Mouse (Mus musculus) layer of hippocampus, adult 11-12 months (tissue): Measurements from ENCODE around the gene Gfy.
A peak's percentile ranks its signal among the peaks of the same experiment; 100 is the strongest.

Source experiments
- DNase-seq: peaks from one replicate; pipeline ENCODE4 v3.0.0; 2022; ENCODE audit warnings: low spot score

Gene Gfy

DNA sequence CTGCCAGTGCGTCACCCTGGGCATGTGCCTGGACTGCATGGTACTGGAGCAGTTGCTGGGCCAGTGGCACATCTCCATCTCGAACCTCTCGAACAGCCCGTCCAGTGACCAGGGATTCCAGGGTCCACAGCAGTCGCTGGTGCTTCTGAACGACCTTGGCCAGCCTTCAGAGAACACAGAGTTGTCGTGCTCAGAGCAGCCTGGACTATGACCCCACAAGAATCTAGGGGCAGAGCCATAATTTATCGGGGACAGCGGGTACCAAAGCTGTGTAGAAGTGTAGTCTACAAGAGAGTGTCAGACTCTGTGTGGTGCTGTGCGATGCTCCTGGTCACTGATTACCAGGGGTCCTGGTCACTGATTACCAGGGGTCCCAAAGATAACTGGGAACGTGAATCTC, 31.5 kb downstream of the Gfy start:
- no peak for DNase-seq

DNA sequence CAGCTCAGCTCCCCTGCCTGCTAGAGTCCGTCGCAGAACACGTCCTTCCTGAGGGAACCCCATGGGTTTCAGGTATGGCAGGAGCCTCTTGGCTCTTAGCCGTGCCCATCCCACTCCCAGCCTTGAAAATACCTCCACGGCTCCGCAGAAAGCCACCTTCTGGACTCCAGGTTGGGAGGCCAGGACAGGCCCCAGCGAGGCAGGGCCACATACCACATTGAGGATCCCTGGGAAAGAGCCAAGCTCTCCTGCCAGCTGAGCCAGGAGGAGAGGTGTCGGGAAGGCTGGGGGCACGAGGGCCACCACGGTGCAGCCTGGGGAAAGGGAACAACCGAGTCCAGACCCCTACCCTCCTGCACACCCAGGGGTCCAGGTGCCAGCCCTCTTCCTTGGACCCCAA, 32.1 kb downstream of the Gfy start:
- DNase-seq = no peak

DNA sequence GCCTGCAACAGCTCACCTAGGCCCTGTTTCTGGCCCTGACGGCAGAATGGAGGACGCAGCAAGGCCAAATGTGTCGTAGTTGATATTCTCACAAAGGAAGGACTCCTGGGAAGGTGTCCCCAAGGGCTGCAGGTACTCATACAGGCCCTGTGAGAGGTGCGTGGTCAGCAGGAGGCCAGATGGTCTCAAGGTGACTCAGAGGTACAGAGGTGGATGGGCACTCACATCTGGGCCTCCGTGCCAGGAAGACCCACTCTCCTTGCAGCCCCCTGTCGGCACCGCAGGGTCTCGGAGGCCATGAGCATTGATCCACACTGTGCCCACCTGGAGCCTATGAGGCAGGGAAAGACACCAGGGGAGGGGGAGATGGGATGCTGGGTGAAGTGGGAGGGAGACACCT, 33.9 kb downstream of the Gfy start:
- no peak for DNase-seq

DNA sequence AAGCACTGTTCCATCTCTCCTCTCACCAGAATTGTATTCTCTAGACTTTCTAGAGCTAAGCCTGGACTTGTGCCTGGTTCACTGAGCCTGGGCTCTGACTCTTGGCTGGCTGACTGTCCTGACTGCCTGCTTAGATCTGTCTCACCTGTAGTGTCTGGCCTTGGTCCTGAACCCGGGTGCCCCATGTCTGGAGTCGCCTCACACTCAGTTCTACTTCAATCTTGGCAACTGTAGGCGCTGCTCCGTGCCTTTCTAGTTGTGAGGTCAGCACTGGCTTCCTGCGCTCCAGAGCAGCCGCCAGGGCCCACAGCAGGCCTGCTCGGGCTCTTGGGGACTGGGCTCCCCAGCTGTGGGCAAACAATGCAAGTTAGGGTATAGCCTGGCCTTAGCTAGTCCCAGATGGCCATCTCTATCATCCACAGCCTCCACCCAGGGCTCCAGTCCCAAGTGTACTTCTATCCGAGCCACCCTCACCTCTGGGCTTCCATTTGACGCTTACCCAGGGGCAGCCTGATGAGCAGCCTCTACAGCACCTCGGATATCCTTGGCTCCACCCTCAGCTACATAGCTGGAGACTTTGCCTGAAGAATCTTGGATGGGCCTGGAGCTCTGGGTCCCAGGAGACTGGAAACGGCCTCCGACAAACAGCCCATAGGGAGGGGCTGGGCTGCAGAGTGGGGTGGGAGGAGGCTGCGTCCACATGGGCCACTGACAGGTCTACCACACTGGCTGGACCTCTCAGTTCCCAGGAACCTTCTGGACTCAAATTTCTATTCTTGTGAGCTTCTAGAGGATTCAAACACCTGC, 34.8 kb downstream of the Gfy start:
- no peak for DNase-seq

DNA sequence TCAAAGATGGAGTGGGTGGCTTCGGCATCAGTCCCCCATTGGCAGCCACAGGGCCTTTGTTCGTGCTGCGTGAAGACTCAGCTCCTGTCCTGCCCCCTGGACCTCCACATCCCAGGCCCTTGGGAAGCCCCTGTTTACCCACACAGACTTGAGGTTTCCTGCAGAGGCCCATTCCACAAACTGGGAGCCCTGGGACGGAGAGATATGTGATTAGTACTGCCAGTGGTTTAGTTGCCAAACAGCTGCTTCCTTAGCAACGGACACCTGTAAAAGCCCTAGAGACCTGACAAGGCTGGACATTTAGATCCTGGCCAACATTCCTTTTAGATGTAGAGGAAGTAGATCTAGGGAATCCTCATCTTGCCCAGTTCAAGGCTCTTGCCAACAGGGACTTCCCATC, 37.5 kb downstream of the Gfy start:
- DNase-seq = no peak

DNA sequence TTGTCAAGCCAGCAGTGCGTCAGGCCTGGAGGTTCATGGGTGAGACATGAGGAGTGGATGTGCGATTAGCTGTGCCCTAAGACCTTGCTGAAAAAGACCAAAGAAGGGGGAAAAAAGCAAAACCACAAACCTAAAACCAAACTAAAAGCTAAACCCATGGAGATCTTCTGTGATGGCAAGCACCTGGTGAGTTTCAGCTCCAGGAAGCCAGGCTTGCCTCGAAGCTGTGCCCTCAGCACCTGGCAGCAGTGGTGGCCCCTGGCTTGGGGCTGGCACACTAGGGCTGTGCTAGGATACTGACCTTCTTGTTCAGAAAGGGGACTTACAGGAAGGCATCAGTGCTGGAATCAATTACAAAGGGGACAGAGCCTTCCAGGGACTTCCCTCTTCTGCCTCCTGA, 38.0 kb downstream of the Gfy start:
- DNase-seq = no peak

DNA sequence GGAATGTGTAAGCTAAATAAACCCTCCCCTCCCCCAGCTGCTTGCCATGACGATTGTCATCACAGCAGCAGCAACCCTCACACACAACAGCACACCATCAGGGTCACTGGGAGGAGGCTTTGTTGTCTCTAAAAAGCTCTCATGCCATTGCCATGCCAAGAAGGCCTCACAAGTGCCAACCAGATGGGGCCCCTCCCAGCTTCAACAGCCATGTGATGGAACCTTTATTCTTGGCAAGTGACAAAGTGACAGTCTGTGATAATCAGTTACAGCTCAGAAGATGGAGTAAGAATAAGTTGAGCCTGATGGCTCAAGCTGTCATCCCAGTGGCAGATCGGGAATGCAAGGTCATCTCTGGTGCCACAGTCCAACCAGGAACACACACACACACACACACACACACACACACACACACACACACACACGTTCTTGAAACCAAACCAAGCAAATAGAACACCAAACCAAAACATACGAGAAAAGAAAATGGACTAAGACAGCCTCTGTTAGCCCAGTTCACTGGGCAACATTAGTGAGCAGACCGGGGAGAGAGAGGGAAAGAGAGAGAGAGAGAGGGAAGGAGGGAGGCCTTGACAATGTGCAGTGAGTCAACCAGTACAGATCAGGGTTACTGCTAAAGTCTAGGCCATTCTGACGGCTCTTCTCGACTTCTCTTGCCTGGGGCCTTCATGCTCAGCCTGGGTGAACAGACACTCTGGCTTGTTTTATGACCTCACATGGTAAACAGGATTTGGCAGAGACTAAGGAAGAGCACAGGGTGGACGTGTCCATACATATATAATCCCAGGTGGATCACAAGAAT, 39.3 kb downstream of the Gfy start:
- no peak for DNase-seq

DNA sequence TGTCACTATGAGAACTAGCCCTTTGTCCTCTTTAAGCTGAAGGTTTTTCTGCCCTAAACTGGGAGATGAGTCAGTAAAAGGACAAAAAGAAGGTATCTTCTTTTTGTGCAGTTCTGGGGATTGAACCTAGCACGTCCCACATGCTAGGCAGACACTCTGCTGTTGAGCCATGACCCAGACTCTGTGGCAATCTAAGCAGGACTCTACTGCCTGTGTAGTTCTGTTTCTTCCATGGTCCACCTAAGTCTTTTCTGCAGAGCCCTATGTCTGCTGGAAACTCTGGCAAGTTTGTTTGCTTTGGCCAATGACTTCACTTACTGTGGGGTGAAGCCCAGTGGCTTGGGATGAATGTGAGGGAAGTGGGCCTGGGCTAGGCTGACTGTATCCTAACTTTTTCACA, 41.0 kb downstream of the Gfy start:
- DNase-seq = no peak

DNA sequence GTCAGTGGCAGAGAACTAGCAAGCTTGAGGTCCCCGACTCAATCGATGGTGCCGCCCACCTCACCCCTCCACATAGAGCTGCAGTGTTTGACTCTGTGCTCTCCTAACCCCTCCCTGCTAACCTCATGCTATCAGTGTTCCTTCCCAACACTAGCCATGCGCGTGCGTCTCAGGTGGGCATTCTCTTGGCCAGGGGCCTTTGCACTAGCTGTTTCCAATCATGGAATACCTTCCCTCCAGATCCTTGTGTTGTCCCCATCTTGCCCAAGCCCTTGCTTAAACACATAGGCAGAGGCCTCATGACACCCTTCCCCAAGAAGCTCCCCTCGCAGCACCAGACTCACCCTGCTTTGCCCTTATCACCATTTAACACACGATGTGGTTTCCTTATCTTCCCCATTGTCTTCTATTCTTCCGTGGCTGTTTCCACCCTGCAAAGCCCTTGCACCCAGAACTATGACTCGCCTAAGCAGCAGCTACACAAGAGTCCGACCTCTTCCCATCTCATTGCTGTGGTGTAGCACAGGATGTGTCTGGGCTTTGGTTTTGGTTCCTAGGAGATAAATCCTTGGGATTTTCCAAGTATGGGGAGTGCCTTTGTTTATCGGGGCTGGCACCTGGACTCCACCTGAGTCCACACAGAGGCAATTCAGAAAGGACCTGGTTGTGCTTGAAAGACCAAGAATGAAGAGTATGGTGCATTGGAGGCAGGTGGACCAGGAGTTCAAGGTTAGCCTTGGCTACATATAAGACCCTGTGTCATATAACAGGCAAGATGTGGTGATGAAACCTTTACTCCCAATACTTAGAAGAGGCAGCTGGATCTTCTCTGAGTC, 42.0 kb downstream of the Gfy start:
- no peak for DNase-seq

DNA sequence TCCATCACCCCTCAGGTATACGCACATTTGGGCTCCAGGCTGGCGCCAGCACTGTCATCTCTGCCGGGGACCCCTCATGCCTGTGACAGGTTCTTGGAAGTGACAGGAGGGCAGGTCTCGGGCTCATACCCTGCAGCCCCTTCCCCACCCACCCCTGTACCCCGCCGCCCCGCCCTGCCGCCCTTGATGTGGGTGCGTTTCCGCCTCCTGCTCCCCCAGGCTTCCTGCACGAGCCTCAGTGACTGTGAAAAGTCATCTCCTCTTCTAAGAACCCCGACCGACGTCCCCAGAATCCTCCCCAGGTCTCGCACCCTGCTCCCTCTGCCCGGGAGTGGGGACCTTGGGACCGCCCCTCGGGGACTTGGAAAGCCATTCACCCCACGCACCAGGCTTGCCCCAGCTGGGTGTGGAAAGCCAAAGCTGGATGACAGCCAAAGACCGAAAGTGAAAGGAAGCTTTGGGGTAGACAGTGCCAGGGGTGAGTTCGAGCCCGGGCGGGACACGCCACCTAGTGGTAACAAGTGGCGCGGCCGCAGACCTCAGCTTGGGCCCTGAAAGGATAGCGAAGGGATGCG, 43.3 kb downstream of the Gfy start, which contains the start of the genes Gm45713 and Flt3l:
TSS of gene Gm45713 (minus strand) at position 239 of the 575 bp plus-strand sequence.
TSS of gene Flt3l (minus strand) at position 440 of the 575 bp plus-strand sequence.
- DNase-seq = peak; percentile 91

DNA sequence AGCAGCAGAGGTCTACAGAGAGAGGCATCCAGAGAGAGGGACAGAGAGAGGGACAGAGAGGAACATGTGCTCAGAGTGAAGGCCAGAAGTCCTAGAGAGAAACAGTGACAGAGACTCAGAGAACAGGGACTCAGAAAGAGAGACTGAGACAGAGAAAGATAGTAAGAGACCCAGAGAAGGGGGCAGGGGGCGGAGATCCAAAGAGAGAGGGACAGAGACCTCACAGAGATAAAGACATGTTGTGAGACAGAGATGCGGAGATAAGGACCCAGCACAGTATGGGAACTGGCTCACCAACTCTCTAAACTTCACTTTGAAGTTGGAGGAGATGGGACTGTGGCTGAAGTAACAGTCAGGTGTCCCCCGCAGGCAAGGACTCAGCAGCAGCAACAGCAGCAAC, 44.0 kb downstream of the Gfy start:
- DNase-seq = no peak

DNA sequence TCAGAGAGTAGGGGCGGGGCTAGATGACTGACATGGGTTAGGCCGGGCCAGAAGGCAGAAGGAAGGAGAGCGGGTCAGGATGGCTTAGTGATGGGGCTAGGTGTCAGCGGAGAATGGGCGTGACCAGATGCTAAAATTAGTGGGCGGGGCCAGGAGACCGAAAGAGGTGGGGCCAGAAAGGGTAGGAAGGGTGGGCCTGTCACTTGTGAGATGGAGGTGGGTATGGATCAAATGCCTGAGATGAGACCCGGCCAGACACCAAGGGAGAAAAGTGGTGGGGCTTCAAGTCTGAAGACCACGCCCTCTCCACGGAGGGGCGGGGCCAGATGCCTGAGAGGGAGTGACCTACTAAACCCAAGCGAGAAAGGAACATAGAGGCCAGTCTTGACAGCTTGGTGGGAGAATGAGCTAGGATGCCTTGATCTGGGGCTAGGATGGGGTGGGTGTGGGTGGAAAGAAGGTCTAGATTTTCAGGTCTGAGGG, 44.8 kb downstream of the Gfy start:
- DNase-seq = no peak

DNA sequence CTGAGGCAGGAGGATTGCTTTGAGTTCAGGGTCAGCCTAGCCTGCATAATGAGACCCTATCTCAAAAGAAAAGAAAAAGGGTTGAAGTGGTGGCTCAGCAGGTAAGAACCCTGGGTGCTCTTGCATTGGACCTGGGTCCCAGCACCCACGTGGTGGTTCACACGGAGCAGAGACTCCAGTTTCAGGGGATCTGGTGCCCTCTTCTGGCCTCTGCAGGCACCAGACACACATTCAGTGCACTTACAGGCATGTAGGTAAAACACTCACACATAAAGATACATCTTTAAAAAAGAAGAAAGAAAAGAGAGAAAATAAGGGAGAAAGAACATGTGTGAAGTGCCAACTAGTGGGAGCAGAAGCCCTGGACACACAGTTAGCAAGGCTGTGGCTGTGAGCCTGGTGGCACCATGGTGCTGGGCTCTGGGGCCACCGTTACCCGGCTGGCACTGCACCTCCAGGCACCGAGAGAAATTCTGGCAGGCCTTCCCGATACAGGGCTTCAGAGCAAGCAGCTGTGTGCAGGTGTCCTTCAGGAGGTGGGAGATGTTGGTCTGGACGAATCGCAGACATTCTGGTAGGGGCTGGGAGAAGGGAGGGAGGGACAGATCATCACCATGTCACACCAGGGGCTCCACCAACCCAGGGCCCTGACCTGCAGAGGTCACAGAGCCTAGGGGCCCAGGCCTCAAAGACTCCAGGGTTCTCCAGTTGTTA, 45.8 kb downstream of the Gfy start:
- no peak for DNase-seq

DNA sequence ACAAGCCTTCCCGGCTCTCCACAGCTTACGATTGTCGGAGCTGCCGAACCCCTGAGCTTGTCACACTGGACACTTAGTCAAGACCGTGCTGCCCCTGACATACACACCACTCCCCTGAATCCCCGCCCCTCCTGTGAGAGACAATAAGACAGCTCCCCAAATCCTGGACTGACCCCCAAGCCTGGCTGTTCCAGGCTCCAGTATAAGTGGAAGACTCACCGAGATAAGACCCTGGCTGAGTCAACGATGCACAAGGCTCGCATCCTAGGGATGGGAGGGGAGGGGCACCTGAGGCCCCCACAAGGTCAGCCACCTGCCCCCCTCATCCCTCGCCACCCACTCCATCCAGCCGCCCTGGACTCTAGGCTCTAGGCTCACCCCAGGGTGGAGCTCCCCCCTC, 47.5 kb downstream of the Gfy start:
- DNase-seq = no peak

DNA sequence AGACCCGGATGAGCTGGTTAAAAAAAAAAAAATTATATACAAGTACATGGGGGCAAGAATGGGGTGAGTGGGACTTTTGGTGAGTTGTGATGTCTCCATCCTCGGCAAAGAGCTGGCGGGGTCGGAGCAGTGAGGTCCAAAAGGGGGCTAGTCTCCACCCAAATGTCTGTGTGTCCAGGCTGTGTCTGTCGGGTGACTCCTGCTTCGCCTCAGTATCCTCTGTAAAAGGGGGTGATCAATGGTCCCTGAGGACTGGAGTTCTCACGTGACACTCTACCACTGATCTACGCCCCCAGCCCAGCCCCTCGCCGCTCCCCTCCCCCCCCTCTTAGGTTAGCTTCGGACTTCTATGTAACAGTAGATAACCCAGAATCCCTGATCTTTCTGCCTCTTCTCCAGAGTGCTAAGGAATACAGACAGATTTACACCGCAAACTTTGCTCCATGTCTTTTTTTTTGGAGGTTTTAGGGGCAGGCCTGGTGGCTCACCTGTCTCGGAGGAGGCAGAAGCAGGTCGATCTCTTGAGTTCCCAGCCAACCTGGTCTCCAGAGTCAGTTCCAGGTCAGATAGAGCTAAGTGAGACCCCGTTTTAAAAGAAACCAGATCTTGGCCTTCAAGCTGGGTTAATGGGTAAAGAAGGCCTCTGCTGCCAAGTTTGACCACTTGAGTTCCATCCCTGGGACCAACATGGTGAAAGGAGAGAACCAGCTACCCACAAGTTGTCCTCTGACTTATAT, 49.4 kb downstream of the Gfy start:
- no peak for DNase-seq

DNA sequence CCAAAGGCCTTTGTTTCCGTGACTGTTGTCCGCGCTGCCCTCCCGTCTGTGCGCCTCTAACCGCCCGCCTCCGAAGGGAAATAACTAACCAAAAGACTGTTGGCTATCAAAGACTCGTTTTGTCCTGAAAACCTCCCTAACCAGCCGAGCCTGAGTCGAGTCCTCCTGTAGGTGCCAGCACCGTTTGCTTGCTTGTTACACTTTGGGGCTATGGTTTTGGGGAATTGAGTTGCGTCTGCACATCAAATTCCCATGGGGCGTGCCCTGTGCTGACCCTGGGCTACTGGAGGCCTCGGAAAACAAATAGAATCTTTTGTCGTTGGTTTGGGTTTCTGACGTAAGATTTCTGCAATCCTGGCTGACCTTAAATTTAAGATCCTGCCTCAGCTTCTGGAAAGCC, 50.1 kb downstream of the Gfy start:
- DNase-seq = no peak

DNA sequence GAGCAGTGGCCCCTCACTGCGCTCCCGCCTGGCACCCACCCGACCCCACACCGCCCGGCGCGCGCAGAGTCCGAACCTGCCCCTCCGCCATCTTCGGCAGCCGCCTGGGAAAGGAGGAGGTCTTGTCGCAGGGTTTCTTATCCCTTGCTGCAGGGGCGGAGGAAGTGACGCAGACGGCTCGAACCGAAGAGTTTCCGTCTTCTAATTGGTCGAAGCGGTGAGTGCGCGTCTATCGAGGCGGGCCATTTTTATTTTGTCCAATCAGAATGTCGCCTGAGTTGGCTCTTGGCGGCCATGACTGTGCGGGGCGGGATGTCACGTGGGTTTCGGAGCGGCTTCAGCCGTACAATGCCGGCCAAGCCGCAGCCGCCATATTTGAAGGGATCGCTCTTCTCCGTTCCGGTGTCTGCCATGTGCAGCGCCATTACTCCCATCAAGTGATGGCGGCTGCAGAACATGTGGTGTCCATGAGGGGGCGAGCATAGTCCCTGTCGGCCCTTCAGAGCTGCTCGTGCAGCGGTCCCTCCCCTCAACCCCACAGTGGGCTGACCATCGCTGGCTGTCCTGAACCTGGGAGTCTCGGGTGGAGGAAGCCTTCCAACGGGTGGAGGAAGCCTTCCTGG, 50.6 kb downstream of the Gfy start, which contains the start of gene Rpl13a:
TSS of gene Rpl13a (minus strand) at position 138 of the 623 bp plus-strand sequence.
- DNase-seq = peak; percentile 99

DNA sequence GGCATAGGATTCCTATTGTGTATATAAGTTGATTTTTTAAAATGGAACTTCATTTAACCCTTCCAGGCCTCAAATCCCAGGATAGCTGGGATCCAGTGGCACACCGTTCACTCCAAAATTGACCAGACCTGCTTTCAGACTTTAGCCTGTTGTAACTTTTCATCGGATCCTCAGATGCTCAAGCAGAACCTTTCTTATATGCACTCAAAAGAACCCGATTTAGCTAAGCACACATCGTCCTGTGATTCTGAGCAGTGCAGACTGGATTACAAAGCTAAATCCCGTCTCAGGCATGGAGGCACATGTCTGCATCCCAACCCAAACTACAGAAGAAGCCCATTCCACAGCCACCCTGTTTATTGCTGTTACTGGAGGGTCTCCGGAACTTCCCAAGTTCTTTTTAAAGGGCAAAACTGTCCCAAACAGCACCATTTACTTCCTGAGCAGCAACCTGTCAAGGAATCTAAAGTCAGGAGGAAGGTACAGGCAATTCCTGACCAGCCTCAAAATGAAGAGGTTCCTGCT, 51.6 kb downstream of the Gfy start:
- no peak for DNase-seq

DNA sequence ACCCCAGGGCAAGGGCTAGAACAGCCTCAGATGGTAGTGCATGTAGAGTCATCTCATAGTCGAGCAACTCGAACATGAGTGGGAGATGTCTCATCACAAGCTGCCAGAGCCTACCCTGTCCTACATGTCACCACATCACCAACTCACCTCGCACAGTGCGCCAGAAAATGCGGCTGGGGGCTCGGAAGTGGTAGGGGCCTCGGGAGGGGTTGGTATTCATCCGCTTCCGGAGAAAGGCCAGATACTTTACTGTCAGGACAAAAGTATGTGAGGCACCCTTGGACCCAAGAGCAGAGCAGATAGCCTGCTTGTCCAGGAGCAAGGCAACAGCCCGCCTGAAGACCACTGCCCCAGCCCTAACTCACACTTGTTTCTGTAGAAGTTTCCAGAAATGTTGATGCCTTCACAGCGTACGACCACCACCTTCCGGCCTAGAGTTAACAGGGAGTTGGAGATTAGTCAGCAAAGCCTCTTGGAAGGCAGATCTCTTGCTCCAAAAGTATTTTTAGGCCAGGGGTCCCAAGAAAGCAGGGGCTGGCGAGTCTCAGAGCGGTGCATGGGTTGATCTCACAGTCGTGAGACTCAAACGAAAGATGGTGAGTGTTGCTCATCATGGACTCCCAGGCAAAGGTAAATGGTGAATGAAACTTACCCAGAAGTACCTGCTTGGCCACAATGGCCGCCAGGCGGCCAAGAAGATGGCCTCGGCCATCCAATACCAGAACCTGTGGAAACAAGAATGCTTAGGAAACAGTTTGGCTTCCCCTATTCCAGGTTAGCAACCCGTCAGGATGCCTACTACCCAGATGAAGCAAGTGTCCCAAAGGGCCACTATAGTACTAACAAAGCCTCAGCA, 52.3 kb downstream of the Gfy start:
- DNase-seq = no peak
